ENCODE assay signal across 11 mouse cellular contexts in genomic region chr7:66477475-66477874, GRCm38 (mm10). TPM values are rescaled to one million over a fixed set of nuclear protein-coding genes. Genes with fewer than 3 reads are reported as not detected.
DNase-seq lines count a peak whose midpoint lies in the region; ATAC-seq and TF ChIP-seq lines count a peak whose summit lies in the region.
"Had no signal": no experiment of that assay in that cellular context is flagged by ENCODE, and none has a peak within 500 bp of the region (broad histone marks: within the 10 kb centered on the region; RNA-seq: fewer than 3 reads in every experiment).

No protein-coding gene starts in this region.

- H3K9me3 ChIP-seq in heart, postnatal 0 days (replicated peaks; ENCODE audit: control insufficient read depth, low read length): no peaks in the 10 kb centered on the region
- no peaks in the 10 kb centered on the region for H3K9me3 ChIP-seq in midbrain, postnatal 0 days (ENCODE audit: low read length)
- no peaks in the 10 kb centered on the region for H3K9me3 ChIP-seq in midbrain, embryonic 15.5 days
- no peaks in the 10 kb centered on the region for H3K9me3 ChIP-seq in stomach, postnatal 0 days (ENCODE audit: control insufficient read depth, low read length)
- H3K9me3 ChIP-seq: G1E; limb, embryonic 12.5 days had no signal

- DNase-seq in heart, postnatal 0 days (ENCODE audit: low spot score): peak; percentile 21
- no peak for DNase-seq in heart, adult 11 months
- peak; percentile 18 for DNase-seq in midbrain, postnatal 0 days (ENCODE audit: low spot score)
- DNase-seq in c-Kit-positive CD71-positive TER-119-positive erythroid progenitor cells, embryonic 14.5 days (ENCODE audit: low spot score): peak; percentile 5
- peak; percentile 26 for DNase-seq in stomach, postnatal 0 days (ENCODE audit: low spot score)
- no peak for DNase-seq in cerebellum, adult 18-20 months
- DNase-seq in natural killer cell, adult 2 months (ENCODE audit: low spot score in 2 of 2): no peak

- H3K27me3 ChIP-seq in heart, postnatal 0 days (ENCODE audit: control insufficient read depth, insufficient read depth, low read length): no peaks in the 10 kb centered on the region
- H3K27me3 ChIP-seq in midbrain, postnatal 0 days (ENCODE audit: insufficient read depth, low read length): no peaks in the 10 kb centered on the region
- no peaks in the 10 kb centered on the region for H3K27me3 ChIP-seq in midbrain, embryonic 15.5 days (replicated peaks)
- no peaks in the 10 kb centered on the region for H3K27me3 ChIP-seq in stomach, postnatal 0 days (ENCODE audit: control insufficient read depth, insufficient read depth, low read length)
- H3K27me3 ChIP-seq: limb, embryonic 12.5 days had no signal

- peak overlapping the region; percentile 35; the same call in 1 of the 2 replicates for H3K4me2 ChIP-seq in heart, postnatal 0 days (ENCODE audit: low read depth, low read length)
- no peak overlapping the region for H3K4me2 ChIP-seq in midbrain, postnatal 0 days (ENCODE audit: low read depth, low read length, poor library complexity, severe bottlenecking)
- H3K4me2 ChIP-seq in midbrain, embryonic 15.5 days: no peak overlapping the region
- no peak overlapping the region for H3K4me2 ChIP-seq in stomach, postnatal 0 days (replicated peaks; ENCODE audit: low read depth)
- H3K4me2 ChIP-seq: limb, embryonic 12.5 days had no signal

- WGBS in heart, postnatal 0 days: 39% methylated on average over 5 of the region's 5 CpGs
- 71% methylated on average over 5 of the region's 5 CpGs for WGBS in midbrain, postnatal 0 days
- WGBS in midbrain, embryonic 15.5 days: 82% methylated on average over 5 of the region's 5 CpGs
- WGBS in stomach, postnatal 0 days: 54% methylated on average over 5 of the region's 5 CpGs

- H3K4me3 ChIP-seq in heart, postnatal 0 days (ENCODE audit: low read depth, low read length): no peak overlapping the region
- no peak overlapping the region for H3K4me3 ChIP-seq in midbrain, postnatal 0 days (ENCODE audit: low read depth, low read length)
- H3K4me3 ChIP-seq in midbrain, embryonic 15.5 days: no peak overlapping the region
- H3K4me3 ChIP-seq in stomach, postnatal 0 days (ENCODE audit: low read depth, low read length): no peak overlapping the region
- H3K4me3 ChIP-seq: limb, embryonic 12.5 days had no signal

- no peak overlapping the region for H3K9ac ChIP-seq in heart, postnatal 0 days (replicated peaks; ENCODE audit: low read depth, low read length)
- H3K9ac ChIP-seq in midbrain, postnatal 0 days (replicated peaks; ENCODE audit: low read length, poor library complexity, severe bottlenecking): no peak overlapping the region
- H3K9ac ChIP-seq in midbrain, embryonic 15.5 days: no peak overlapping the region
- no peak overlapping the region for H3K9ac ChIP-seq in stomach, postnatal 0 days (ENCODE audit: low read length)
- H3K9ac ChIP-seq: limb, embryonic 12.5 days had no signal

- no peak overlapping the region for H3K27ac ChIP-seq in heart, postnatal 0 days (ENCODE audit: low read depth)
- H3K27ac ChIP-seq in midbrain, postnatal 0 days (ENCODE audit: low read depth, low read length): no peak overlapping the region
- no peak overlapping the region for H3K27ac ChIP-seq in midbrain, embryonic 15.5 days
- no peak overlapping the region for H3K27ac ChIP-seq in stomach, postnatal 0 days (replicated peaks)
- H3K27ac ChIP-seq: limb, embryonic 12.5 days had no signal

- no peak for TF ChIP-seq CTCF in heart, postnatal 0 days (IDR thresholded peaks at IDR 0.05; ENCODE audit: low read depth)
- TF ChIP-seq CTCF in midbrain, postnatal 0 days (IDR thresholded peaks at IDR 0.05): no peak
- TF ChIP-seq CTCF in stomach, postnatal 0 days (IDR thresholded peaks at IDR 0.05; ENCODE audit: low read depth): no peak

- ATAC-seq in heart, postnatal 0 days (ENCODE audit: insufficient read depth, low read depth): peak; percentile 60; the same call in 1 of the 2 replicates
- ATAC-seq in midbrain, postnatal 0 days (ENCODE audit: low FRiP score): no peak
- ATAC-seq in midbrain, embryonic 15.5 days (replicated peaks): no peak
- peak; percentile 81 for ATAC-seq in stomach, postnatal 0 days (ENCODE audit: low FRiP score, low TSS enrichment)
- ATAC-seq: forebrain, embryonic 14.5 days had no signal

- H3K36me3 ChIP-seq in heart, postnatal 0 days (replicated peaks; ENCODE audit: control insufficient read depth, insufficient read depth, low read length): no peaks in the 10 kb centered on the region
- H3K36me3 ChIP-seq in midbrain, postnatal 0 days (ENCODE audit: insufficient read depth, low read length): no peaks in the 10 kb centered on the region
- no peaks in the 10 kb centered on the region for H3K36me3 ChIP-seq in midbrain, embryonic 15.5 days (replicated peaks)
- H3K36me3 ChIP-seq in stomach, postnatal 0 days (ENCODE audit: control insufficient read depth, insufficient read depth, low read length): no peaks in the 10 kb centered on the region
- H3K36me3 ChIP-seq: G1E; limb, embryonic 12.5 days had no signal

- H3K4me1 ChIP-seq in heart, postnatal 0 days (ENCODE audit: control insufficient read depth, insufficient read depth): no peaks in the 10 kb centered on the region
- H3K4me1 ChIP-seq in midbrain, postnatal 0 days (ENCODE audit: insufficient read depth, low read length): no peaks in the 10 kb centered on the region
- H3K4me1 ChIP-seq in midbrain, embryonic 15.5 days: no peaks in the 10 kb centered on the region
- H3K4me1 ChIP-seq in stomach, postnatal 0 days (replicated peaks; ENCODE audit: control insufficient read depth, insufficient read depth): no peaks in the 10 kb centered on the region

- no peak for TF ChIP-seq EP300 in heart, postnatal 0 days (IDR thresholded peaks at IDR 0.05; ENCODE audit: low read depth)
- no peak for TF ChIP-seq EP300 in stomach, postnatal 0 days (optimal IDR thresholded peaks at IDR 0.05)

RNA-seq across cellular contexts. Expression of gene Aldh1a3, which starts 50.2 kb away (rescaled TPM):
- total RNA-seq in heart, postnatal 0 days (2014; rRNA removed; ENCODE audit: low replicate concordance): 2.2 TPM in 1 of 2 replicates, not detected in the other
- 1.2 and 1.4 TPM in 2 replicates for polyA plus RNA-seq in heart, postnatal 0 days (2015; fragmentation: Nextera tagmentation; extraction: Ambion mirVana)
- 0.85 and 1.5 TPM in 2 replicates for total RNA-seq in midbrain, postnatal 0 days (2014; rRNA removed)
- polyA plus RNA-seq in midbrain, postnatal 0 days (2015; fragmentation: Nextera tagmentation; extraction: Ambion mirVana): 0.59 and 1.1 TPM in 2 replicates
- polyA plus RNA-seq in midbrain, embryonic 15.5 days (2015; fragmentation: Nextera tagmentation; extraction: Ambion mirVana): 0.83 and 1.0 TPM in 2 replicates
- polyA plus RNA-seq in stomach, postnatal 0 days (2015; fragmentation: Nextera tagmentation; extraction: Ambion mirVana): 7.7 and 9.6 TPM in 2 replicates
- polyA plus RNA-seq: G1E had no signal

Comparison
In these comparisons a context has a peak if more than half of its experiments do, and no peak if none do; other contexts are left out.
1. DNase-seq: peak in heart, postnatal 0 days (single experiment), midbrain, postnatal 0 days (single experiment), c-Kit-positive CD71-positive TER-119-positive erythroid progenitor cells, embryonic 14.5 days (single experiment) and stomach, postnatal 0 days (single experiment); none in heart, adult 11 months (single experiment), cerebellum, adult 18-20 months (0 of 2) and natural killer cell, adult 2 months (0 of 2).
2. ATAC-seq: peak in heart, postnatal 0 days (single experiment) and stomach, postnatal 0 days (single experiment); none in midbrain, postnatal 0 days (single experiment) and midbrain, embryonic 15.5 days (single experiment).